Mouse (Mus musculus) embryonic facial prominence, embryonic 11.5 days (tissue): ENCODE data around the gene Lin7a. TPM values are rescaled to one million over a fixed set of nuclear protein-coding genes. Genes with fewer than 3 reads are reported as not detected.

Experiments used
- ATAC-seq: fragments of 200-750 bp; cut with Nextera tagmentation; replicated peaks from 2 replicates; pipeline ENCODE4 v1.8.0; 2017; ENCODE audit warnings: low read depth; ENCODE audit not compliant: insufficient number of reproducible peaks, low FRiP score, low TSS enrichment
- DNase-seq: peaks from one replicate; pipeline ENCODE4 v3.0.0-alpha.2; 2015; ENCODE audit warnings: low spot score
- H3K27ac ChIP-seq: fragments of 300-500 bp; sonication (generic); replicated peaks from 2 replicates; pipeline ENCODE4 v1.5.1; 2014; ENCODE audit warnings: mild to moderate bottlenecking, low read depth, low read length, control low read depth
- H3K27me3 ChIP-seq: fragments of 300-500 bp; sonication (generic); 2 replicates; pipeline ENCODE4 v1.6.1; 2014; ENCODE audit warnings: mild to moderate bottlenecking, low read length, moderate library complexity, mixed read lengths; ENCODE audit not compliant: control insufficient read depth, insufficient read depth
- H3K36me3 ChIP-seq: fragments of 300-500 bp; sonication (generic); replicated peaks from 2 replicates; pipeline ENCODE4 v1.6.1; 2014; ENCODE audit warnings: low read depth, mild to moderate bottlenecking, low read length, moderate library complexity, mixed read lengths; ENCODE audit not compliant: control insufficient read depth, insufficient read depth
- H3K4me1 ChIP-seq: fragments of 300-500 bp; sonication (generic); 2 replicates; pipeline ENCODE4 v1.6.1; 2014; ENCODE audit warnings: low read length, mixed read lengths; ENCODE audit not compliant: control insufficient read depth, insufficient read depth
- H3K4me2 ChIP-seq: fragments of 300-500 bp; sonication (generic); 2 replicates; pipeline ENCODE4 v1.6.1; 2014; ENCODE audit warnings: low read depth, mild to moderate bottlenecking, control low read depth, low read length, moderate library complexity
- H3K4me3 ChIP-seq: fragments of 300-500 bp; sonication (generic); 2 replicates; pipeline ENCODE4 v1.5.1; 2014; ENCODE audit warnings: low read depth, low read length, control low read depth
- H3K9ac ChIP-seq: fragments of 300-500 bp; sonication (generic); replicated peaks from 2 replicates; pipeline ENCODE4 v1.6.1; 2014; ENCODE audit warnings: mild to moderate bottlenecking, control low read depth, low read length
- H3K9me3 ChIP-seq: fragments of 300-500 bp; sonication (generic); replicated peaks from 2 replicates; pipeline ENCODE4 v1.6.1; 2016; ENCODE audit warnings: mild to moderate bottlenecking, low read length, inconsistent platforms, mixed read lengths; ENCODE audit not compliant: control insufficient read depth
- WGBS: fragments of 180-500 bp; shearing (Covaris S2); extraction: QIAGEN DNeasy Blood & Tissue Kit; methylation state at CpG from one replicate; pipeline ENCODE4 v1.1.7; 2014; 5-methylcytosine and 5-hydroxymethylcytosine counted together
- polyA plus RNA-seq: library from polyadenylated mRNA; unstranded; fragments of >200 nt; fragmentation: Nextera tagmentation; extraction: Ambion mirVana; gene quantifications from 2 replicates; pipeline ENCODE4 v1.2.1, GENCODE M21; 2014

Lin7a gene
- polyA plus RNA-seq, 1 experiment from 2014 or later: 4.0 TPM

DNA sequence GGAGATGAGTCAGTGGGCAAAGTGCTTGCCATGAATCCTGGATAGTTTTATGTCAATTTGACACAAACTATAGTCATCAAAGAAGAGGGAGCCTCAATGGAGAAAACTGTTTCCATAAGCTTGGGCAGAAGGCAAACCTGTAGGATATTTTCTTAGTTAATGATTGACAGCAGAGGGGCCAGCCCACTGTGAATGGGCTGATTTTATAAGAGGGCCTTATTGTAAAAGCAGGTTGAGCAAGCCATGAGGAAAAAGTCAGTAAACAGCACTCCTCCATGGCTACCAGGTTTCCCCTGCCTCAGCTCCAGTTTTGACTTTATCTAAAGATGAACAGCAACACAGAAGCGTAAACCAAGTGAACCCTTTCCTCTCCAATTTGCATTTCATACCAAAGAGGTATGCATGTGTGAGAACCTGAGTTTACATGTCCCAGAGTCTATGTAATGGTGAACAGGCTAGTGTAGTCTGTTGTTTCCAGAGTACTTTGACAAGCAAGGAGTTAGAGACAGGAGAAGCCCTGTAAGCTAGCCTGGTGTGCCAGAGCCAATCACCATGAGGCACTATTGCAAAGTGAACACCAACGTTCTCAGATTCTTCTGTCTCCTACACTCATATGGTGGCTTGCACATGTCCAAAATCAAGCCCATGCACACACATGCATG lies 29.2 kb downstream of the Lin7a start:
- Histone ChIP-seq H3K4me3 (no peak overlapping the region), H3K27me3 (no peaks in the 10 kb centered on the region), H3K4me2 (no peak overlapping the region), H3K27ac (no peak overlapping the region), H3K36me3 (no peaks in the 10 kb centered on the region), H3K9ac (no peak overlapping the region), H3K9me3 (no peaks in the 10 kb centered on the region), H3K4me1 (no peaks in the 10 kb centered on the region)
- no peak for DNase-seq
- no peak for ATAC-seq
- WGBS: 77% methylated on average over 2 of the region's 2 CpGs

DNA sequence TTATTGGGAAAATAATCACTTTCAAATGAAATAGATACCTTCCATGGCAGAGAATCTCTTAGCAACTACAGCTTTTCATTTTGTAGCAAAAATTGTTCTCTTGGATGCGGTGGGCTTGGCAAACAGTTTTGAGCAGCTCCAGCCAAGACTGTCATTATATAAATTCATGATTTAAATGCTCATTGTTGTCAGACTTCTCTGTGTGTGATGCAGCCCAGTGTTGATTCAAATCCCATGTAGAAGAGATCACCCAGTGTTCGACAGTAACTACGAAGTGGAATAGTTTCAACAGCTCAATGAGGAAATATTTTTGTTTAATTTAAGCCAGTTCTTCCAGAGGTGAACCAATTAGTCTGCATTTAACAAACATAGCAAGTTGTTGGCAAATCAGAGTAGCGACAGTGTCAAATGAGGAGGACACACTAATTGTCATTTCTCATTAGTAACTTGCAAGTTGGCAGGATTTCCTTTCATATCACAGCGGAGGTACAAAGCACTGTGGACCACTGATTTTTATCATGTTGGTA lies 39.5 kb downstream of the Lin7a start:
- WGBS: 87% methylated on average over 5 of the region's 5 CpGs

DNA sequence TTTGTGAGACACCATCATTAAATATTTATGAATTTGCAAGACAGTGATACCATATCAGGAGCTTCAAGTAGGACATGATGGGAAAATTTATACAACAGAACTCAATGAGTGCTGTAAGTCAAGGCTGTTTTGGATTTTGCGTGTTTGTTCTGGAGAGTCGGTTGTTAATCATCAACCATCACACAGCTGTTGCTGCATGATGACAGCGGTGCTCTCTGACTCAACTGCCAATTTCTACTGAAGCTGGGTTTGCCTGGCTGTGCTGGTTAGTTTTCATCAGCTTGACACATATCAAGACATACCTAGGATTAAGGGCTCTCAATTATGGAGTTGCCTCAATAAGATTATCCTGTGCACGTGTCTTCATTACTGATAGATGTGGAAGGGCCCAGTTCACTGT lies 41.1 kb downstream of the Lin7a start:
- no peak overlapping the region for H3K4me2 ChIP-seq
- DNase-seq: no peak
- WGBS: 88% methylated on average over 4 of the region's 4 CpGs

More for the DNA sequence above, 39.5 kb downstream of the Lin7a start:
- H3K36me3 ChIP-seq: no peaks in the 10 kb centered on the region
- no peaks in the 10 kb centered on the region for H3K9me3 ChIP-seq
- no peak overlapping the region for H3K27ac ChIP-seq
- H3K4me3 ChIP-seq: no peak overlapping the region
- no peak overlapping the region for H3K4me2 ChIP-seq
- DNase-seq (no peak), ATAC-seq (no peak)
- no peaks in the 10 kb centered on the region for H3K4me1 ChIP-seq
- H3K27me3 ChIP-seq: no peaks in the 10 kb centered on the region
- H3K9ac ChIP-seq: no peak overlapping the region

GRCm38 (mm10) chr10:107313395-107313794 lies 41.9 kb downstream of the Lin7a start:
- 21% methylated on average over 3 of the region's 3 CpGs for WGBS
- no peak overlapping the region for H3K27ac ChIP-seq
- no peaks in the 10 kb centered on the region for H3K9me3 ChIP-seq
- no peak overlapping the region for H3K4me2 ChIP-seq
- no peaks in the 10 kb centered on the region for H3K27me3 ChIP-seq
- no peaks in the 10 kb centered on the region for H3K4me1 ChIP-seq
- no peak overlapping the region for H3K9ac ChIP-seq
- DNase-seq (no peak), ATAC-seq (no peak)
- H3K36me3 ChIP-seq: no peaks in the 10 kb centered on the region
- no peak overlapping the region for H3K4me3 ChIP-seq

More for the DNA sequence above, 41.1 kb downstream of the Lin7a start:
- H3K4me3 ChIP-seq: no peak overlapping the region
- H3K36me3 ChIP-seq: no peaks in the 10 kb centered on the region
- no peak for ATAC-seq
- no peak overlapping the region for H3K27ac ChIP-seq
- no peaks in the 10 kb centered on the region for H3K4me1 ChIP-seq
- H3K27me3 ChIP-seq: no peaks in the 10 kb centered on the region
- H3K9me3 ChIP-seq: no peaks in the 10 kb centered on the region
- H3K9ac ChIP-seq: no peak overlapping the region

GRCm38 (mm10) chr10:107315251-107315650 lies 43.8 kb downstream of the Lin7a start:
- no peak overlapping the region for H3K27ac ChIP-seq
- H3K27me3 ChIP-seq: no peaks in the 10 kb centered on the region
- DNase-seq (no peak), ATAC-seq (no peak)
- no peaks in the 10 kb centered on the region for H3K9me3 ChIP-seq
- no peak overlapping the region for H3K9ac ChIP-seq
- no peaks in the 10 kb centered on the region for H3K36me3 ChIP-seq
- no peak overlapping the region for H3K4me2 ChIP-seq
- no peaks in the 10 kb centered on the region for H3K4me1 ChIP-seq
- H3K4me3 ChIP-seq: no peak overlapping the region

GRCm38 (mm10) chr10:107315681-107316080 lies 44.2 kb downstream of the Lin7a start:
- no peak for ATAC-seq
- Histone ChIP-seq H3K9me3 (no peaks in the 10 kb centered on the region), H3K27me3 (no peaks in the 10 kb centered on the region), H3K4me2 (no peak overlapping the region), H3K4me1 (no peaks in the 10 kb centered on the region), H3K27ac (no peak overlapping the region), H3K4me3 (no peak overlapping the region), H3K9ac (no peak overlapping the region), H3K36me3 (no peaks in the 10 kb centered on the region)
- WGBS: 78% methylated on average over 5 of the region's 5 CpGs
- DNase-seq: no peak

- H3K27me3 ChIP-seq: no peaks in the 10 kb centered on the region
- H3K4me1 ChIP-seq: no peaks in the 10 kb centered on the region
- ATAC-seq (no peak), DNase-seq (no peak)
- no peaks in the 10 kb centered on the region for H3K36me3 ChIP-seq
- H3K27ac ChIP-seq: no peak overlapping the region
- no peak overlapping the region for H3K9ac ChIP-seq
- no peak overlapping the region for H3K4me2 ChIP-seq
- H3K9me3 ChIP-seq: no peaks in the 10 kb centered on the region
- H3K4me3 ChIP-seq: no peak overlapping the region
- WGBS: 80% methylated on average over 2 of the region's 2 CpGs
Measured at GRCm38 (mm10) chr10:107316100-107316499, 44.6 kb downstream of the Lin7a start.

DNA sequence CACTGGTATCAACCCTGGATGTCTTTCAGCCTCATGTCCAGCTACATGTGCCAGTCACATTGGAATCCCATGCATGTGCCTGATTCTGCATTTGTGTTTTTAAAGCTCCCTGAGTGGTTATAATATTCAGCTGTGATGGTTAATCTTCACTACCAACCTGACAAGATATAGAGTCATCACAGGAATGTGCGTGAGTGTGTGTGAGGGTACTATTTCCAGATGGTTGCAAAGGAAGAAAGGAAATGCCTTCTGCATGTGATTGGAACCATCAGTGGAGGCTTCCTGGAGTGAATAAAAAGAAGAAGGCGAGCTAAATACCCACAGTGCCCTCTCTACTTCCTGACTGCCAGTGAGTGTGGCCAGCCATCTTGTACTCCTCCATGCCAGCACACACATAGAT lies 48.2 kb downstream of the Lin7a start:
- Histone ChIP-seq H3K36me3 (no peaks in the 10 kb centered on the region), H3K27me3 (no peaks in the 10 kb centered on the region), H3K9me3 (no peaks in the 10 kb centered on the region), H3K4me1 (no peaks in the 10 kb centered on the region), H3K4me2 (no peak overlapping the region), H3K27ac (no peak overlapping the region), H3K9ac (no peak overlapping the region), H3K4me3 (no peak overlapping the region)
- DNase-seq: no peak
- ATAC-seq: no peak
- 68% methylated on average over 2 of the region's 2 CpGs for WGBS
